Mouse (Mus musculus) CD8-positive naive resting alpha-beta T cell, adult 57 days (primary cell): Measurements from ENCODE around the gene Med23. TPM values are rescaled to one million over a fixed set of nuclear protein-coding genes. Genes with fewer than 3 reads are reported as not detected.

Source experiments
- total RNA-seq: library from RNA; stranded (reverse); gene quantifications from one replicate; pipeline ENCODE4 v1.2.4, GENCODE M21; 2023

Med23 gene
- total RNA-seq: 38.1 TPM

GRCm38 (mm10) chr10:24869760-24870290 is at the start of gene Med23:
Med23 (plus strand) TSS chr10:24869986.

DNA sequence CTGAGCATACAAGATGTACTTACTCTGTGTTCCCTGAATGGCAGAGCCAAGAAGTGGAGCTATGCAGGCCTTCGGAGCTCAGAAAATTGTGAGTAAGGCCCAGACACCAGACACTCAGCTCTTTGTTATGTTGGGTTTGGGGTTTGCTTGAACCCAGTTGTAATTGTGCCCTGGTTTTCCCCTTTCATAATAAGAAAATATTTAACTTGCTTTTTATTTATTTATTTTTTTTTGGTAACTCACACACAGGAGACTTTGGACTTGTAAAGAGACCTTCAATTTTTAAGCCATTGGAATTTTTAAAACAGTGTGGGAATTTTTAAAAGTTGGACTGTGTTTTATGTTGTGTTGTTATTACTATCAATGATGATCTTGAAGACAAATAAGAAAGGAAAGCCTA is 27.1 kb upstream of the Med23 start, which contains the start of gene Enpp3:
Gene Enpp3 (minus strand): TSS at position 148 of the 400 bp plus-strand sequence.

GRCm38 (mm10) chr10:24926962-24927720 is 57.4 kb downstream of the Med23 start, which contains the start of gene Arg1:
Arg1 (minus strand) TSS chr10:24927484.

Other genes with a start within 250 kb of the Med23 start
- gene Enpp1, start 157.8 kb upstream of the Med23 start, total RNA-seq: 6.9 TPM
- not detected for gene Enpp3, start 27.2 kb upstream of the Med23 start, total RNA-seq
- gene Arg1, start 57.5 kb downstream of the Med23 start, total RNA-seq: not detected